Mouse (Mus musculus): ENCODE results near the gene Akap13.

The Akap13 gene

GRCm38 (mm10) chr7:75516716-75517619 lies 61.6 kb downstream of the Akap13 start:
- no peak for DNase-seq (ENCODE audit: low read depth, low spot score)

GRCm38 (mm10) chr7:75520531-75520930 lies 65.2 kb downstream of the Akap13 start:
- no peak for DNase-seq (ENCODE audit: low read depth, low spot score)

- DNase-seq (ENCODE audit: low read depth, low spot score): no peak
Observed at GRCm38 (mm10) chr7:75521199-75521598, 65.9 kb downstream of the Akap13 start.

GRCm38 (mm10) chr7:75522226-75522625 lies 66.9 kb downstream of the Akap13 start:
- DNase-seq (ENCODE audit: low read depth, low spot score): no peak

- DNase-seq (ENCODE audit: low read depth, low spot score): no peak
Observed at GRCm38 (mm10) chr7:75524789-75525569, 69.6 kb downstream of the Akap13 start.

GRCm38 (mm10) chr7:75525716-75526401 lies 70.5 kb downstream of the Akap13 start:
- DNase-seq (ENCODE audit: low read depth, low spot score): no peak

GRCm38 (mm10) chr7:75528751-75529150 lies 73.4 kb downstream of the Akap13 start:
- DNase-seq (ENCODE audit: low read depth, low spot score): no peak

GRCm38 (mm10) chr7:75529857-75530437 lies 74.6 kb downstream of the Akap13 start:
- DNase-seq (ENCODE audit: low read depth, low spot score): no peak

- DNase-seq (ENCODE audit: low read depth, low spot score): no peak
Observed at GRCm38 (mm10) chr7:75530642-75531041, 75.3 kb downstream of the Akap13 start.

- DNase-seq (ENCODE audit: low read depth, low spot score): no peak
Observed at GRCm38 (mm10) chr7:75533079-75533478, 77.7 kb downstream of the Akap13 start.

- no peak for DNase-seq (ENCODE audit: low read depth, low spot score)
Observed at GRCm38 (mm10) chr7:75536298-75536697, 81.0 kb downstream of the Akap13 start.

GRCm38 (mm10) chr7:75537567-75537966 lies 82.2 kb downstream of the Akap13 start:
- DNase-seq (ENCODE audit: low read depth, low spot score): no peak

GRCm38 (mm10) chr7:75538513-75538912 lies 83.2 kb downstream of the Akap13 start:
- no peak for DNase-seq (ENCODE audit: low read depth, low spot score)

GRCm38 (mm10) chr7:75539168-75539567 lies 83.8 kb downstream of the Akap13 start:
- DNase-seq (ENCODE audit: low read depth, low spot score): no peak

- no peak for DNase-seq (ENCODE audit: low read depth, low spot score)
Observed at GRCm38 (mm10) chr7:75549856-75550255, 94.5 kb downstream of the Akap13 start.

- DNase-seq (ENCODE audit: low read depth, low spot score): no peak
Observed at GRCm38 (mm10) chr7:75550791-75551336, 95.5 kb downstream of the Akap13 start.

GRCm38 (mm10) chr7:75553002-75553666 lies 97.8 kb downstream of the Akap13 start:
- DNase-seq (ENCODE audit: low read depth, low spot score): no peak

- no peak for DNase-seq (ENCODE audit: low read depth, low spot score)
Observed at GRCm38 (mm10) chr7:75553667-75554045, 98.3 kb downstream of the Akap13 start.

GRCm38 (mm10) chr7:75554065-75554464 lies 98.7 kb downstream of the Akap13 start:
- no peak for DNase-seq (ENCODE audit: low read depth, low spot score)

- no peak for DNase-seq (ENCODE audit: low read depth, low spot score)
Observed at GRCm38 (mm10) chr7:75555940-75556339, 100.6 kb downstream of the Akap13 start.

- DNase-seq (ENCODE audit: low read depth, low spot score): no peak
Observed at GRCm38 (mm10) chr7:75558225-75558624, 102.9 kb downstream of the Akap13 start.
